Mouse (Mus musculus) spleen, adult 2 months (tissue): ENCODE measurements around the gene Eif2b2. TPM values are rescaled to one million over a fixed set of nuclear protein-coding genes. Genes with fewer than 3 reads are reported as not detected.
A peak's percentile ranks its signal among the peaks of the same experiment; 100 is the strongest.

Experiments used
- DNase-seq, 2 experiments: peaks; one replicate each; pipeline versions ENCODE4 v3.0.0 to v3.0.0-alpha.2; 2012 to 2021; ENCODE audit warnings: low spot score in 2 of 2, low read depth in 1 of 2
- H3K27ac ChIP-seq: fragments of 200-500 bp; 2 replicates; pipeline ENCODE4 v1.5.1; 2012; ENCODE audit warnings: low read length, inconsistent platforms; ENCODE audit not compliant: insufficient read depth
- H3K27me3 ChIP-seq: fragments of 200-500 bp; 2 replicates; pipeline ENCODE4 v1.6.1; 2012; ENCODE audit warnings: mild to moderate bottlenecking, moderate library complexity, low read length, inconsistent platforms; ENCODE audit not compliant: control insufficient read depth, insufficient read depth
- H3K36me3 ChIP-seq: fragments of 200-500 bp; 2 replicates; pipeline ENCODE4 v1.6.1; 2012; ENCODE audit warnings: mild to moderate bottlenecking, low read length, inconsistent platforms; ENCODE audit not compliant: control insufficient read depth, insufficient read depth
- H3K4me1 ChIP-seq: fragments of 200-500 bp; 2 replicates; pipeline ENCODE4 v1.6.1; 2011; ENCODE audit warnings: inconsistent platforms; ENCODE audit not compliant: control insufficient read depth, insufficient read depth, insufficient read length
- H3K4me3 ChIP-seq: fragments of 200-500 bp; 2 replicates; pipeline ENCODE4 v1.5.1; 2011; ENCODE audit warnings: mild to moderate bottlenecking, inconsistent platforms; ENCODE audit not compliant: insufficient read depth, insufficient read length; ENCODE audit errors: extremely low read depth
- CTCF ChIP-seq: fragments of 200-500 bp; IDR thresholded peaks from 2 replicates; pipeline ENCODE4 v1.5.1; 2011; ENCODE audit warnings: mild to moderate bottlenecking, inconsistent platforms; ENCODE audit not compliant: insufficient read depth, insufficient read length, insufficient replicate concordance; ENCODE audit errors: extremely low read depth
- POLR2A ChIP-seq: fragments of 200-500 bp; IDR thresholded peaks from 2 replicates; pipeline ENCODE4 v1.6.1; 2011; ENCODE audit warnings: low read depth, low read length, inconsistent platforms
- WGBS: fragments of 180-500 bp; shearing (Covaris S2); methylation state at CpG from one replicate; pipeline ENCODE4 v1.1.7; 2018; 5-methylcytosine and 5-hydroxymethylcytosine counted together
- polyA plus RNA-seq: library from polyadenylated mRNA; depleted of rRNA; stranded (reverse); fragments of >200 nt; gene quantifications from 2 replicates; pipeline ENCODE4 v1.2.3, GENCODE M21; 2012

Eif2b2 gene
- polyA plus RNA-seq, 1 experiment, result 90.6 TPM

DNA sequence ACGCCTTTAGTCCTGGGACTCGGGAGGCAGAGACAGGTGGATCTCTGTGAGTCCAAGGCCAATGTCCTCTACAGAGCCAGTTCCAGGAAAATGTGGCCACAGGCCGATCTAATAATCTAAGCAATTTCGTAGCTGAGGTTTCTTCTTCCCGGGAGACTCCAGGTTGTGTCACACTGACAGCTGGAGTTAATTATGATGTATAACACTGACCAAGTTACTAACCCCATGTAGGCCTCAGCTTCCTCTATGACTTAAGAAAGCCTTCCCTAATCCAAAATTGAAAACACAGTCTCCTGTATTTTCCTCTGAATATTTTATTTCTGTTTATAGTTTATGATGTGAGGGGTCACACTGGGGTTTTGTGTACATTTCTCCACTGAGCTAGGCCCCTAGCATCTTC, 4.2 kb upstream of the Eif2b2 start:
- Histone ChIP-seq H3K27me3 (no peaks in the 10 kb centered on the region), H3K4me1 (no peaks in the 10 kb centered on the region), H3K36me3 (no peaks in the 10 kb centered on the region), H3K27ac (no peak overlapping the region), H3K4me3 (no peak overlapping the region)
- DNase-seq, result no peak
- WGBS, result 90% methylated on average over 5 of the region's 5 CpGs
- TF ChIP-seq POLR2A (no peak), CTCF (no peak)

DNA sequence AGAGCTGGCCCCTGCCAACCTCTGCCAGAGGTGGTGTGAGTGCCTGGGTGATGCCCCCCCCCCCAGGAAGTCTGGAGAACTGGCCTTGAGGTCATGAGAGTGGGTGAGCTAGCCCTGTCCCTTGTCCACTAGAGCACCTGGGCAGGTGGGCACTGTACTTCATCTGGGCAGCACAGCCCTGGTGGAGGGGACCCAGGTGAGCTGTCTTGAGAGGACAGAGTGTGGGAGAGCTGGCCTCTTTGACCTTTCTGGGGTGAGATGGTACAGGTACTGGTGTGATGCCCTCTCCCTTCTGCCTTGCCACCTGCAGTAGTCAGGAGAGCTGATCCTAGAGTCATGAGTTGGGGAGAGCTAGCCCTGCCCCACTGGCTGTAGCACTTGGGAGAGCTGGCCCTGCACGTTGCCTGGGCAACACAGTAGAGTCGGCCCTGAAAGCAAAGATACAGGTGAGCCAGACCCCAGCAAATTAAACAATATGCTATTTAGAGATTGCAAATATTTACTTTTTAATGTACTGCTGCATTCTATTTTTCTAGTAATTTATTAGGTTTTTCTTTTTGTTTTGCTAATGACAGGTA, 1.5 kb upstream of the Eif2b2 start:
- Histone ChIP-seq H3K27me3 (no peaks in the 10 kb centered on the region), H3K27ac (no peak overlapping the region), H3K4me1 (peaks cover 2% of the 10 kb centered on the region; the same call in 1 of the 2 replicates), H3K36me3 (peaks cover 5% of the 10 kb centered on the region; the same call in 1 of the 2 replicates), H3K4me3 (no peak overlapping the region)
- 91% methylated on average over 2 of the region's 2 CpGs for WGBS
- TF ChIP-seq CTCF (no peak), POLR2A (no peak)
- no peak for DNase-seq

DNA sequence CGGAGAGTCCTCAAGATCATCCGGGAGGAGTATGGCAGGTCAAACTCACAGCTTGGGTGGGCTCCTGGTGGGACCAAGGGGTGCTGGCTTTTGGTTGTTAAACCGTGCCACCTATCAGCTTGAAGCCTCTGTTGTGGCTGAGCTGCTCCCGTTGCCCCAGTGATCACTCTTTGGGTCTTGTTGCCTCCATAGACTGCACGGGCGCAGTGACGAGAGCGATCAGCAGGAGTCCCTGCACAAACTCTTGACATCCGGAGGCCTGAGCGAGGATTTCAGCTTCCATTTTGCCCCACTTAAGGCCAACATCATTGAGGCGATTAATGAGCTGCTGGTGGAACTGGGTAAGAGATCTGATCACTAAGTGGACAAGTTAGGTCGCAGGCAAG, 617 bp downstream of the Eif2b2 start:
- peak overlapping the region; percentile 58; the same call in 1 of the 2 replicates for H3K27ac ChIP-seq
- peak overlapping the region; percentile 92 for H3K4me3 ChIP-seq
- peaks cover 2% of the 10 kb centered on the region; the same call in 1 of the 2 replicates for H3K4me1 ChIP-seq
- TF ChIP-seq CTCF (no peak), POLR2A (no peak)
- DNase-seq, result peak in 1 of 2 experiments; percentile 15
- 4% methylated on average over 12 of the region's 12 CpGs for WGBS
- peaks cover 17% of the 10 kb centered on the region for H3K36me3 ChIP-seq
- no peaks in the 10 kb centered on the region for H3K27me3 ChIP-seq

DNA sequence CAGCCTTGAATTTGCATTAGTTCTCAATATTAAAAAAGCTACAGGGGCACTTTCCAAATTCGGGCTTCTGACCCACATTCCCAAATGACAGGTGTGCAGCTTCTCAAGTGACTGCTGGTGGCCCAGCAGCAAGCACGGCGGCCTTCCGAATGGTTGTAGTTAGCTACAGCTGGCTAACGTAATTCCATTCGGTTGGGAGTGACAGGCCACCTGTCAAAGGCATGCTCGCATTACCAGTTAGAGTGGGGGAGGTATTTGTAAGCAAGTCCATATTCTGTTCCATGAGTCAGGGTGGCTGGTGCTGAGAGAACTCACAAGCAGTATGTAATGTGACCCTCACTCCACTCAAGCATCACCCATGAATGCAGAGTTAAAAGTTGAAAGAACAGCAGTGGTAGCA, 7.9 kb downstream of the Eif2b2 start:
- no peak overlapping the region for H3K4me3 ChIP-seq
- no peak overlapping the region for H3K27ac ChIP-seq
- H3K4me1 ChIP-seq, result no peaks in the 10 kb centered on the region
- H3K36me3 ChIP-seq, result peaks cover 26% of the 10 kb centered on the region
- WGBS, result 91% methylated on average over 7 of the region's 7 CpGs
- TF ChIP-seq CTCF (no peak), POLR2A (no peak)
- H3K27me3 ChIP-seq, result no peaks in the 10 kb centered on the region
- no peak for DNase-seq

DNA sequence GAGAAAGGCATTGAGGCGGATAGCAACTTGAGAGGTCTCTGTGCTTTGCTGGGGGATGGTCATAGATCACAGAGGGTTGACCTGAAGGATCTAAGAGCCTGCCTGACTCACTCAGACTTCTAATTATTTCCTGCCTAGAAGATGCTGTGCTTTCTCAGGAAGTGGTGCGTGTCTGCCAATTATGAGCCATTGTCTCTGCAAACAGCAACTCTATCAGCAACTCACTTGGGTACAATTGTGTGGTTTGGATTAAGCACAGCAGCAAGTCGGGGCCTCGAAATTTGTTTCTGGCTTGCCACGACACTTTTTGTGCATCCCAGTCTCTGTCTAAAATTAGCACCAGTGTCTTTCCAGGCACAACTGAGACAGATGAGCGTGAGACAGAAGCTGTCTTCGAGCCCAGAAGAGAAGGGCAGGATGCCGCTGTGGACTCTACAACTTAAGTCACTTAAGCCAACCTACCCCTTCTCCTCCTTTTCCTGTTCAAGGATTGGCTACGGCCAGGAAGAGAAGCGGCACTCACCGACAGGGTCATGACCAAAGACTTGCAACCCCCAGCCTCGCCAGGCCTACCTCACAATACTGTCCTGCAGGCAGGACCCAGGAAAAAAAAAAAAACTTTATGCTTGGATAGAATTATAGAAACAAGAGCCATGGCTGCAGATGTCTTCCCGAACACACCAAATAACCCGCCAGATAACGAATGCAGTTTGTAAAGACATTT, 8.8 kb downstream of the Eif2b2 start:
- Histone ChIP-seq H3K4me1 (no peaks in the 10 kb centered on the region), H3K27me3 (no peaks in the 10 kb centered on the region), H3K4me3 (no peak overlapping the region), H3K36me3 (peaks cover 19% of the 10 kb centered on the region), H3K27ac (no peak overlapping the region)
- DNase-seq, result no peak
- WGBS, result 65% methylated on average over 15 of the region's 15 CpGs
- TF ChIP-seq CTCF (no peak), POLR2A (no peak)

- no peaks in the 10 kb centered on the region for H3K4me1 ChIP-seq
- H3K36me3 ChIP-seq, result peaks cover 11% of the 10 kb centered on the region
- H3K4me3 ChIP-seq, result no peak overlapping the region
- no peaks in the 10 kb centered on the region for H3K27me3 ChIP-seq
- TF ChIP-seq POLR2A (no peak), CTCF (no peak)
- no peak overlapping the region for H3K27ac ChIP-seq
- no peak for DNase-seq
- 91% methylated on average over 21 of the region's 21 CpGs for WGBS
These were observed 14.4 kb downstream of the Eif2b2 start for GRCm38 (mm10) chr12:85233376-85234358.
